Mouse (Mus musculus): ENCODE data around the gene Cadm2. TPM values are rescaled to one million over a fixed set of nuclear protein-coding genes. Genes with fewer than 3 reads are reported as not detected.

Gene Cadm2
- polyA plus RNA-seq, 1 experiment, result 1.6 TPM

DNA sequence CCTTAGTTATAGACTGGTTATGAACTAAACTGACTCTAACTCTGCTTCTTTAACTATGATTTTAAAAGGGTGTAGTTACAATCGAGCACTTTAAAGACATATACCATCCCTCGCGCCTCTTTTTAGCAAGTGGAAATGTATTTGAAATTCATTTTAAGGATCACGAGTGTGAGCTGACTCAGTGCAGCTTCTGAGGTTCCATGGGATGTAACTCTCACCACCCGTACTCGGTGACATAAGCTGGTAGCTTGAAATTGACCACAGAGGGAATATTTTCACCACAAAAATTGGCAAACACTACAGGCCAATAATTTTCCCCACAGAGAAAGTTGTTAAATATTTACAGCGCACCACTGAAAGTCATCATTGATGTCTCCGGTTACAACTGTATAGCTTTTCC lies 730.8 kb downstream of the Cadm2 start:
- TF ChIP-seq CTCF (IDR thresholded peaks at IDR 0.05; ENCODE audit: insufficient read depth, low read length) (no peak), POLR2A (IDR thresholded peaks at IDR 0.05; ENCODE audit: borderline replicate concordance, extremely low read depth, low read depth, low read length) (no peak)

DNA sequence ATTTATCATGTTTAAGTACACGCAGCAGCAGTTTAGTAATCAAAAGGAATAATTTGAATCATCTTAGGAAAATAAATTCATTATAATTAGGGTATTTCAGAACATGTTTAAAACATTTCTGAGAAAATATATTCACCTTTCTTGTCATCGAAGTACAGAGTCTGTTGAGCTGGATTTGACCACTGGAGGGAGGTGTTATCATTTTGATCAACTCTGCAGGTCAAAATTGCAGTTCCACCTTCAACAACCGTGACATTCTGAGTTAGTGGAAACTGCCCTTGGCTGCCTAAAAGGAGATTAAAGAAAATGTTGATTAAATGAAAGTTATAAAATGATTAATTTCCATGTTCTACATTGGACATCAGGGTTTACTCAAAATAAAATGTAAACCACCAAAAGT lies 738.1 kb downstream of the Cadm2 start:
- TF ChIP-seq POLR2A (IDR thresholded peaks at IDR 0.05; ENCODE audit: borderline replicate concordance, extremely low read depth, low read depth, low read length), result no peak
- TF ChIP-seq CTCF (IDR thresholded peaks at IDR 0.05; ENCODE audit: insufficient read depth, low read length), result no peak
- Histone ChIP-seq H3K4me1 (ENCODE audit: control insufficient read depth, insufficient read depth, low read length) (no peaks in the 10 kb centered on the region), H3K4me3 (replicated peaks; ENCODE audit: extremely low read depth, low read depth, low read length) (no peak overlapping the region)
- DNase-seq, result no peak
- WGBS, result 41% methylated on average over 3 of the region's 3 CpGs

More for the DNA sequence above, 730.8 kb downstream of the Cadm2 start:
- H3K4me1 ChIP-seq (ENCODE audit: control insufficient read depth, insufficient read depth, low read length), result no peaks in the 10 kb centered on the region
- WGBS, result 86% methylated on average over 8 of the region's 8 CpGs
- H3K4me3 ChIP-seq (replicated peaks; ENCODE audit: extremely low read depth, low read depth, low read length), result no peak overlapping the region
- DNase-seq, result no peak

DNA sequence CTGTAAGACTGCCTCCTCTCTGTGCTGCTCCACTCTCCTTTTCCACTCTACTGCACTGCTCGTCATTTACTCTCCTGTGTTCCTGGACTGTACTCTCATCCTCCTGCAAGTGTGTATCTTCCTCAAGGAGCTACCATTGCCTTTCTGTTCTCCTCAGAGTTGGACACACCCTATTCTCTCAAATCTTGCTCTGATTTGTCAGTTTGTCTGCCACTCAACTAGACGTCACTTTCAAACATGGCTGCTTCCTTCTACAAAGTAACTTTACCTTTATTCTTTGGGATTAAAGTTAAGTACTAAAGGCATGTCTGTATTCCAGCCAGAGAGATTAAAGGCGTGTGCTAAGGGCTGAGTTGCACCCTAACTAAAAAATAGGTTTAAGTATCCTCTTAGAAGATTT lies 749.5 kb downstream of the Cadm2 start:
- WGBS, result 61% methylated on average over 3 of the region's 3 CpGs
- no peak for DNase-seq
- no peaks in the 10 kb centered on the region for H3K4me1 ChIP-seq (ENCODE audit: control insufficient read depth, insufficient read depth, low read length)

DNA sequence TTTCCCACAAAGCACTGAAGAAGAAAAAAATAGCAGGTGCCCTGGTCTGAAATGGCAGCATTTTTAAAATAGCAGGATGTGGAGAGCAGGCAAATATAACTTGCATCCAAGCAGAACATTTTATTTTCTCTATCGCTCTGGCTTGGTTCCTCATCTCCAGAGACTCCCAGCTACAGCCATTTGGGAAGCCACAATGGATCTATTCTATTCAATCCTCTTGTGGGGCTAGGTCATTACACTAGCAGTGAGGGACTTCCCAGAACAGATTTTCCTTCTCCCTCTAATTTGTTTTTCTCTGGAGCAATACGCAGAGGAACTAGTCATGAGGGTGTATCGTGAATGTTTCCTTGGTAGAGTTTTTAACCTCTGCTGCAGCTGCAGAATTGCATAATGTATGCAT lies 769.7 kb downstream of the Cadm2 start:
- WGBS, result 75% methylated on average over 3 of the region's 3 CpGs
- Histone ChIP-seq H3K4me3 (replicated peaks; ENCODE audit: extremely low read depth, low read depth, low read length) (no peak overlapping the region), H3K4me1 (ENCODE audit: control insufficient read depth, insufficient read depth, low read length) (no peaks in the 10 kb centered on the region)
- TF ChIP-seq POLR2A (IDR thresholded peaks at IDR 0.05; ENCODE audit: borderline replicate concordance, extremely low read depth, low read depth, low read length) (no peak), CTCF (IDR thresholded peaks at IDR 0.05; ENCODE audit: insufficient read depth, low read length) (no peak)
- DNase-seq, result no peak

More for the DNA sequence above, 749.5 kb downstream of the Cadm2 start:
- no peak for TF ChIP-seq POLR2A (IDR thresholded peaks at IDR 0.05; ENCODE audit: borderline replicate concordance, extremely low read depth, low read depth, low read length)
- no peak overlapping the region for H3K4me3 ChIP-seq (replicated peaks; ENCODE audit: extremely low read depth, low read depth, low read length)

DNA sequence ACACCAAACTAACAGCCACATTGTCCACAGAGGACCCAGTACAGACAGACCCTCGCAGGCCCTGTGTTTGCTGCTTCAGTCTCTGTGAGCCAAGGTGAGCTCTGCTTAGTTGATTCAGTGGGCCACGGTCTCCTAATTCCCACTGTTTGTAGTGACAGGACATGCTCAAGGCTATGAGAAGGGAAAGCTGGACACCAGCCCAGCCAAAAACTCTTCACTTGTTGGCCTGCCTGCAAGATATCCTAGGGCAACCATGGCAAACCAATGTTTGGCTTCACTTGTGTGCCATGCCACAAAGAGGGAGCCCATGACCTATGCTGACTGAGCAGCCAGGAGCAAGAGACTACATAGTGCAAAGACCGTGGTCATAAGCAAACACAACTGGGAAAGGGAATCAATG lies 795.8 kb downstream of the Cadm2 start:
- H3K4me1 ChIP-seq (ENCODE audit: control insufficient read depth, insufficient read depth, low read length), result no peaks in the 10 kb centered on the region
- 68% methylated on average over 3 of the region's 3 CpGs for WGBS
- no peak overlapping the region for H3K4me3 ChIP-seq (replicated peaks; ENCODE audit: extremely low read depth, low read depth, low read length)
- DNase-seq, result no peak
- TF ChIP-seq CTCF (IDR thresholded peaks at IDR 0.05; ENCODE audit: insufficient read depth, low read length), result no peak
- TF ChIP-seq POLR2A (IDR thresholded peaks at IDR 0.05; ENCODE audit: borderline replicate concordance, extremely low read depth, low read depth, low read length), result no peak

DNA sequence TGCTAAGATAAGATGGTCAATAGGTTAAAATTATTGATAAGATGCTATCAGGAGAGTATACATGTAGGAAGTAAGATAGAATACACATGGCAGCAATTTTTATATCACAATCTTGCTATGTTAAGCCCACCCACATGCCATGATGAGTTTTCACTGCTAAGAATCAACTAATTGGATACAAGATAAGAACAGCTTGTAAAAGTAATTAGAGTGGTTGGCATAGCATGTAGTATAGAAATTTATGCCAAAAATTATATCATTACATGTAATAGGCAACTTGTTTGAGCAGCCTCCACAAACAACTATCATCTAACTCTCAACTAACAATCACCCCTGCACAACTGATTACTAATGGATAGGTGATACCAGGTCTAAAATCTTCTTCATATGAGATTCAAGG lies 809.2 kb downstream of the Cadm2 start:
- DNase-seq, result no peak
- Histone ChIP-seq H3K4me3 (replicated peaks; ENCODE audit: extremely low read depth, low read depth, low read length) (no peak overlapping the region), H3K4me1 (ENCODE audit: control insufficient read depth, insufficient read depth, low read length) (no peaks in the 10 kb centered on the region)
- TF ChIP-seq POLR2A (IDR thresholded peaks at IDR 0.05; ENCODE audit: borderline replicate concordance, extremely low read depth, low read depth, low read length) (no peak), CTCF (IDR thresholded peaks at IDR 0.05; ENCODE audit: insufficient read depth, low read length) (no peak)

DNA sequence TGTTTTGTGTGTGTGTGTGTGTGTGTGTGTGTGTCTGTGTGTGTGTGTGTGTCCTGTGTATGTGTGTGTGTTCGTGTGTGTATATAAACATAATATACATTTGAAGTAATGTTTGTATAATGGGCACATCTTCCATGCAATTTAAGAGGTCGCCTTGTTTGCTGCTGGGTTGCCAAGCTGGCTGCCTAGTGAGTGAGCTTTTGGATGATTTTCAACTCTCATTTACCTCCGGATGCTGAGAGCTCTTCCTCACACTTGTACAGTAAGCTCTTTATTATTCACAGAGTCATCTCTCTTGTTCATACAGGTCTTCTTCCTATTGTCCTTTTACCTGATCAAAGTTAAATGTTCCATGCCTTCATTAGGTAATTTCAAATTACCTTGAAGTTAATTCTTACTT lies 822.5 kb downstream of the Cadm2 start:
- WGBS, result 54% methylated on average over 3 of the region's 3 CpGs
- Histone ChIP-seq H3K4me1 (ENCODE audit: control insufficient read depth, insufficient read depth, low read length) (no peaks in the 10 kb centered on the region), H3K4me3 (replicated peaks; ENCODE audit: extremely low read depth, low read depth, low read length) (no peak overlapping the region)
- DNase-seq, result no peak
- TF ChIP-seq CTCF (IDR thresholded peaks at IDR 0.05; ENCODE audit: insufficient read depth, low read length) (no peak), POLR2A (IDR thresholded peaks at IDR 0.05; ENCODE audit: borderline replicate concordance, extremely low read depth, low read depth, low read length) (no peak)

DNA sequence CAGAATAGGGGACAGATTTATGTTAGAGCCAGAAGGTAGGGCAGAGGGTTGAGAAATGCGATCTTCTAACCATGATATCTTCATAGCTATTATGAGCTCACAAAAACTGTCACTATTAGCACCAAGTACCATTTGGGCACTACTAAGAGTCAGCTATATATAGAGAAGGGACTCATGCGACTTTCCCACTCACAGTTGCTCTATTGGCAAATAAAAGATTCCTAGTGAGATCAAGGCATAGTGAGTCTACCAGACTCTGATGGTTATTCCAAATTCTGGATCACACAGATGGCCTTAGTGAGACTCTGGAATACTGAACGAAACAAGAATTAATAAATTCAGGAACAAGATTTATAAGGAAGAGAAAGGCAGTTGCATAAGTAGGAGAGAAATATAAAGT lies 827.6 kb downstream of the Cadm2 start:
- DNase-seq, result no peak
- TF ChIP-seq CTCF (IDR thresholded peaks at IDR 0.05; ENCODE audit: insufficient read depth, low read length) (no peak), POLR2A (IDR thresholded peaks at IDR 0.05; ENCODE audit: borderline replicate concordance, extremely low read depth, low read depth, low read length) (no peak)
- no peaks in the 10 kb centered on the region for H3K4me1 ChIP-seq (ENCODE audit: control insufficient read depth, insufficient read depth, low read length)
- H3K4me3 ChIP-seq (replicated peaks; ENCODE audit: extremely low read depth, low read depth, low read length), result no peak overlapping the region
- 72% methylated on average over 3 of the region's 3 CpGs for WGBS

DNA sequence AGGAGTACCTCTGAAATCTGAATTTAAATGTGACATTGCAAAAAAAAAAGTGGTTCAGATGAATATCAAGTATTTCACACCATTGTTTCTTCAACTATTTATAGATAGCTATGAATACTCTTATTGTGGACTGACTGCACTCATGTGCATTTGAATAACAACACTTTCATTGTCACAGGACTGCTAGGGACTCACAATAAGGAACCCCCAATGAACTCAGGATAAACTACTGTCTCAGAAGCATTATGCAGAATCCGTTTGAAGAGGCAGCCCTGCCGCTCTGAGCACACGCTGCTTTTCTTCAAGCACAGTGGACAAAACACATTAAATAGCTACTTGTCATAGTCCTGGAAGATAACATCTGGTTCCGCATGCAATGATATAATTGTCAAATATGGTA lies 848.8 kb downstream of the Cadm2 start:
- Histone ChIP-seq H3K4me1 (ENCODE audit: control insufficient read depth, insufficient read depth, low read length) (no peaks in the 10 kb centered on the region), H3K4me3 (replicated peaks; ENCODE audit: extremely low read depth, low read depth, low read length) (no peak overlapping the region)
- no peak for DNase-seq
- 59% methylated on average over 4 of the region's 4 CpGs for WGBS
- no peak for TF ChIP-seq POLR2A (IDR thresholded peaks at IDR 0.05; ENCODE audit: borderline replicate concordance, extremely low read depth, low read depth, low read length)
- no peak for TF ChIP-seq CTCF (IDR thresholded peaks at IDR 0.05; ENCODE audit: insufficient read depth, low read length)

DNA sequence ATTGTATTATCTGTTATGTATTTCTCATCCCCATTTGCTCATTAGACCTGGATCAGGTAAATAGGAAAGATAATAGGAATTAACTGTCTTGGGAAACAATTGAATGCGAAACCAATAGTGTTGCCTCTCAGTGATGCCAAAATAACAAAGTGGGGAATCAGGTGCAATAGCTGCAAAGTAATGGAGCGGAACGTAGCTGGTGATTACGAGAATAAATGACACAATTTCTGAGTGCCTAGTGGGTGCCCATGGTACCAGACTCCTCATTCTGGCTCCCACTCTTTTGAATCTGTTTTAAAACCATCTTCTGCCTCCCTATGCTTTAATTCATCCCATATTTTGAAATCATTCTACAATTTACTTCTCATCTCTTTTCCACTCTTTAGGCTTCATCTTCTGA lies 851.2 kb downstream of the Cadm2 start:
- no peaks in the 10 kb centered on the region for H3K4me1 ChIP-seq (ENCODE audit: control insufficient read depth, insufficient read depth, low read length)
- H3K4me3 ChIP-seq (replicated peaks; ENCODE audit: extremely low read depth, low read depth, low read length), result no peak overlapping the region
- TF ChIP-seq POLR2A (IDR thresholded peaks at IDR 0.05; ENCODE audit: borderline replicate concordance, extremely low read depth, low read depth, low read length) (no peak), CTCF (IDR thresholded peaks at IDR 0.05; ENCODE audit: insufficient read depth, low read length) (no peak)
- 87% methylated on average over 4 of the region's 4 CpGs for WGBS
- DNase-seq, result no peak

Measured in lung, adult 2 months (tissue).